Mouse (Mus musculus) ovary, adult 10 weeks (tissue): ENCODE measurements around the gene Gm7876. TPM values are rescaled to one million over a fixed set of nuclear protein-coding genes. Genes with fewer than 3 reads are reported as not detected.

Source experiments
- polyA plus RNA-seq: library from polyadenylated mRNA; stranded (reverse); fragments of 350-450 nt; fragmentation: Illumina TruSeq; extraction: RNeasy Lipid Tissue Mini Kit (QIAGEN cat#74804); gene quantifications from one replicate; pipeline ENCODE4 v1.2.3, GENCODE M21; 2014

The Gm7876 gene
- not detected for polyA plus RNA-seq

DNA sequence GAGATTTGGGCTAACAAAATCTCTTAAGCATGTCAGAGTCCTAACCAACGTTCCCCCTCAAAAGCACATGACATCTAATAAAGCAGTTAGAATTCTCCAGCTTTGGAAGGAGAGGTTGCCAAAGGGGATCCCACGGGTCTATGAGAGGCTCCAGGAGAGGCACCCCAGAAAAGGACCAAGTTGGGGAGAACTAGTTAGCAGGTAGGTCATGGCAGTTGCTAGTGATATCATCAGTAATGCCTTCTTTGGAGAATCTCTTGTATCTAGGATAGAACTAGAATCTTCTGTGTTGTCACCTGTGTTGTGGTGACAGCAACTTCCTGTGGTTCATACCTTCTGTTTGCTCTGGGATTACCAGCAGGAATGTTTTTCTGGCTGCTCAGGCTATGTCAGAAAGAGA, at the start of gene Gm7876:
Gene Gm7876, plus strand, starts transcription at position 301 of the 400 bp plus-strand sequence.

DNA sequence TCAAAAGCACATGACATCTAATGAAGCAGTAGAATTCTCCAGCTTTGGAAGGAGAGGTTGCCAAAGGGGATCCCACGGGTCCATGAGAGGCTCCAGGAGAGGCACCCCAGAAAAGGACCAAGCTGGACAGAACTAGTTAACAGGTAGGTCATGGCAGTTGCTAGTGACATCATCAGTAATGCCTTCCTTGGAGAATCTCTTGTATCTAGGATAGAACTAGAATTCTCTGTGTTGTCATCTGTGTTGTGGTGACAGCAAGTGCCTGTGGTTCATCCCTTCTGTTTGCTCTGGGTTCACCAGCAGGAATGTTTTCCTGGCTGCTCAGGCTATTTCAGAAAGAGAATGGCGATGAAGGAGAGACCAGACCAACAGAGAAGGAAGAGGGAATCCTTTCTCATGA, 45.1 kb upstream of the Gm7876 start, which contains the start of gene Gm3239:
Gene Gm3239, plus strand, starts transcription at position 301 of the 400 bp plus-strand sequence.

DNA sequence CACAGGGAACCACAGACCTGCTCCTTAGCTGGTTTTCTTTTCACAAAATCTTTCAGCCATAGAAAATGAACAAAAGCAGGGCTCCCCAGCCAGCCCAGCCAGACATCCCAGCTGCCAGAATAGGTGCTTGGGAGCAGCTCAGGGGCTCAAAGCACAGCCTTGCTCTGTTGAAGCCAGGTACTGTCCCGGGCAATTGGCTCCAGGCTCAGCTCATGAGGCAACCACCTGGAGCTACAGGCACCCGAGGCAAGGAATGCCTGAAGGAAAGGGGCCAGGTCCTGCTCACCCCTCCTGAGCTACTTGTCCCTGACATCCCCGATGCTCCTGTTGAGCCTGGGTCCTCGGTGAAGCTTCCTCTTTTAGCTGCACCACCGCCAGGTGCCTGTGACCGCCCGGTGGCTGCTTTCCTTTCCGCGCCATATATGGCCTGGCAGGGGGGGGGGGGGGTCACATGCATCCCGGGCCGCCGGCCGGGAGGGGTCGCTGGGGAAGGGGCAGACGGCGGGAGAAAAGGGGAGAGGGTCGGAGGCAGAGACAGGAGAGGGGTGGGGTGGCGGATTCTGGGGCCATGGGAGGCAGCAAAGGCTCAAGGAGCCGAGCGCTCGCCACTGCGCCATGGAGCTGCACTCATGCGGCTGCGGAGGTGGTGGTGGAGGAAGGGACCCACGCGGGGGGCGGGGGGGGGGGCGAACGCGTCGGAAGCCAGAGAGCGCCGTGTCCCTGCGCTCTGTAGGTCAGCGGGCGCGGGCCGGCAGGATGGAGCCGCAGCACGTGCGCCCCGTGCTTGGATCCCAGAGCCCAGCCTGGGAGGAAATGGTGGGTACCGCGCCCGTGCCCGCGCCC, 17.2 kb downstream of the Gm7876 start, which contains the start of gene Gm3252:
Gene Gm3252, plus strand, starts transcription at position 738 of the 843 bp plus-strand sequence.

Other genes with a start within 250 kb of the Gm7876 start
- not detected for gene Gm3182, start 227.5 kb upstream of the Gm7876 start, polyA plus RNA-seq
- not detected for gene Gm3047, start 153.8 kb upstream of the Gm7876 start, polyA plus RNA-seq
- not detected for gene Gm8159, start 76.9 kb upstream of the Gm7876 start, polyA plus RNA-seq
- gene Gm3239, start 45.0 kb upstream of the Gm7876 start, polyA plus RNA-seq, result not detected
- gene Gm3252, start 17.5 kb downstream of the Gm7876 start, polyA plus RNA-seq, result not detected
- gene Gm9602, start 67.1 kb downstream of the Gm7876 start, polyA plus RNA-seq, result not detected
- gene Gm3269, start 128.9 kb downstream of the Gm7876 start, polyA plus RNA-seq, result not detected
- gene Gm3264, start 146.3 kb downstream of the Gm7876 start, polyA plus RNA-seq, result not detected
- not detected for gene Gm3278, start 183.2 kb downstream of the Gm7876 start, polyA plus RNA-seq